Mouse (Mus musculus) CD4-positive, CD25-positive, alpha-beta regulatory T cell, adult 4 months (primary cell): ENCODE results near the gene 6030468B19Rik. TPM values are rescaled to one million over a fixed set of nuclear protein-coding genes. Genes with fewer than 3 reads are reported as not detected.
"Not testable (repeated sequence)": the region's sequence is repeated elsewhere in the genome, so short reads cannot be mapped to it uniquely, and the experiment has no call there.

ENCODE experiments used
- ATAC-seq: one replicate; pipeline ENCODE4 v1.8.0; 2017
- polyA plus RNA-seq, 2 experiments: library from polyadenylated mRNA; unstranded; fragments of 100-300 nt; shearing (Covaris generic); gene quantifications; one replicate each; pipeline ENCODE4 v1.2.1; 2017

The 6030468B19Rik gene
- polyA plus RNA-seq, 2 experiments from 2014 or later, result 1.0 TPM; not detected in 1

DNA sequence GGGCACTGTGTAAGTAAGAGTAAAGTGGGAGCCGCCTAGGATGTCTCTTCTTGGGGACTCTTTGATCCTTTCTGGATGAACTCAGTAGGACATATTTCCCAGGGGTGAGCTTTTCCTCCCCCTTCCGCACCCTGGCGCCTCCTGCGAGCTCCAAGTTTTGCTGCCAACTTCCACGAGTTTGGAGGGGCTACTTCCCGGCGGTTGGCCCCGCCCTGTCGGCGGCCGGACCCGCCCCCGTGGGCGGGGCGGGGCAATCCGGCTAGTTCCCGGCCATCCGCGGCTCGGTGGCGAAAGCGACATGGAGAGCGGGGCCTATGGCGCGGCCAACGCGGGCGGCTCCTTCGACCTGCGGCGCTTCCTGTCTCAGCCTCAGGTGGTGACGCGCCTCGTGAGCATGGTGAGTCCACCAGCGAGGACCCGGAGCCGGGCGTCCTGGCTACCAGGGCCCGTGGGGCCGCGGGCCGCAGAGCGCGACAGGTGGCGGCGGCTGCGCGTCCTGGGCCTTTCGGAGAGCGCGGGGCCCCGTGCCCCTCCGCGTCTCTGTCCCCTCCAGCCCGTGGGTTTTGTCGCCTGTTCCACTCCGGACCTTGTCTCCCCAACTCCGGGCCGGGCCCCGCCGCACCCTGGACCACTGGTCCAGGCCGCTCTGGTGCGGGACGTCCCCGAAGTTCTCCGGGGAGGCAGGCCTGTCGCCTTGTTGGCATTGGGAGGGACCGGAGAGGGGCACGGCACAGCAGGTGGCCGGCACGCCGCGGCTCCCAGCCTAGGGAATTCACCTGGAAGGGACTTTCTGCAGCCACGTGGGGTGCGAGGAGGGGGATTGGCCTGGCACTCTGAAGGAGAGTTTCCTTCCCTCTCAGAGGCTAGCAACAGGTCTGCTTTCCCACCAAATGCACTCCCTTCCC is 12.2 kb downstream of the 6030468B19Rik start, which contains the start of the genes Gm20708 and Syngr2:
Gene Gm20708 (plus strand): TSS at position 262 of the 905 bp plus-strand sequence.
Gene Syngr2 (plus strand): TSS at position 262 of the 905 bp plus-strand sequence.
- ATAC-seq, result peak; percentile 57

DNA sequence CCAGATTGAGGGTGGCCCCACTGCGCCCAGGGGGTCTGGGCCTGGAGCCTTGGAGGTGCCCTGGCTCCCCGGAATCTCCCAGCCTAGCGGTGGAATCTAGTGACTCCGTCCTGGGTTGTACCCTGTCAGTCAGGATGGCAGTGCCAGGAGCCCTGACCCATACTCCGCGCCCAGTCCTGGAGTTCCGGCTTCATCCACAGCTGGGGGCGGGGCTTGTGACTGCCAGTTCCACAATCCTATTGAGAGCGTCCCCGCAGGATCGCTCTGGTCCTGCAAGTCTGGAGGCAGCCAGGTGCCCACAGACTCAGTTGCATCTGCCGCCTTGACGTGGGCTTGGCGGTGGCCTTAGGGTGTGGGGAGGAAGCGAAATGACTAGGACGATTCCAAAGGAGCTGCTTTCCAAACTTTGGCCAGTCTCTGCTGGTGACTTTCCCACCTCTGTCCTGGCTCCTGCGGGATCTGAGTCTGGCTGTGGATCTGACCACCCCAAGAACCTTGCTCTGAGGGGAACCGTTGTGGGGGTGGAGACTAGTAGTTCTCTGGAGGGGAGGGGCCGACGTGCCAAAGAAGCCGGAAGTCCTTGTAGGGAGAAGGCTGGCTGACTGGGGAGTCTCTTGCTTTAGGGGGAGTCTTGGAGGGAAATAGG is 13.1 kb downstream of the 6030468B19Rik start:
- ATAC-seq, result peak; percentile 79

DNA sequence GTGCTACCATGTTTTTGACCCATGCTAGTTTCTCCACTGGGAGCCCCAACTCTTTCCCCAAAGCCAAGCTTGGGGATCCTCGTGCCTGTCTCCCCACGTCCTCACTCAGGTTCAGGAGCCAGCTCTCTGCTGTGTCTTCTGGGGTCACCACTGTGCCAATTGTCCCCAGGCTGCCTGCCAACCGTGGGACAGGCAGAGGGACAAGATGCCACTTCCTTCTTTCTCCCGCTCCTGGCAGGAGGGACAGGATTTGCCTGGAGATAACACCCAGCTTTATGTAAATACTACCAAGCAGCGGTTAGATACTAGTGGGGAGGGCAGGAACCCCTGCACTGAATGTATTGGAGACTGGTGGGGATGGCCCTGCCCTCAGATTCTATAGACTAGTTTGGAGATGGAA is 16.4 kb downstream of the 6030468B19Rik start:
- no peak for ATAC-seq

- ATAC-seq, result no peak
Observed at GRCm38 (mm10) chr11:117814704-117815366, 17.4 kb downstream of the 6030468B19Rik start.

DNA sequence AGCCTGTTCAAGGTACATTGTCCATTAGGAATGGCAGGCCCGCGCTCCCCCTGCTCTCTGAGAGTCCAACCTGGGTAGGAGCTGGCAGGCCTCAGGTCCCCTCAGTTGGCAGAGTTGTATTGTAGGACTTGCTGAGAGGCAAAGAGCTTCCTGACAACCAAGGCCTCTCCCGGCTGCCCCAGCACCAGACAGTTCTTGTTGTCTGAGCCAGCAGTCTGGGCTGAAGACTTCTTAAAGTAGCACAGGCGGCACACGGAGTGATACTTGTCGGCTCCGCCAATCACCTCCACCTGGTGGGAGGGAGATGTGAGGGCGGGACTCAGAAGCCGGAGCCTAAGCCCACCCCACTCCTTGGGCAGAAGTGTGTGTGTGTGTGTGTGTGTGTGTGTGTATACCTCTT is 18.4 kb downstream of the 6030468B19Rik start:
- not testable (repeated sequence) for ATAC-seq

- peak; percentile 41 for ATAC-seq
Observed at GRCm38 (mm10) chr11:117816389-117816996, 19.0 kb downstream of the 6030468B19Rik start.

DNA sequence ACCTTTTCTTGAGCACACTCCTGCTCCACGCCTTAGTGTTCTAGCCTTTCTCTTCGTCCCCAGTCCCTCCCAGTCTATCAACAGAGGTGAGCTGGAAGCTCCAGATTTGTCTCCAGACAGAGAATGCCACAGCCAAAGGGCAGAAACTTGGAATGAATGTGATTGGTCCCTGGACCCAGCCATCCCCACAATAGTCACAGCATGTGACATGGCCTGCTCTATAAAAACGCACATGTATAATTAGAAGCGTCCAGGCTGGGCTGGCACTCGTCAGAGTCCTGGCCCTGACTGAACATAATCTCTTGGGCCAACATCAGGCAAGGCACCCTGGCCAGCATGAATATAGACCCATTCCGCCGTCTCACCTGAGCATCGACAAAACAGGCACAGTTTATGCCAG is 21.6 kb downstream of the 6030468B19Rik start:
- ATAC-seq, result no peak

DNA sequence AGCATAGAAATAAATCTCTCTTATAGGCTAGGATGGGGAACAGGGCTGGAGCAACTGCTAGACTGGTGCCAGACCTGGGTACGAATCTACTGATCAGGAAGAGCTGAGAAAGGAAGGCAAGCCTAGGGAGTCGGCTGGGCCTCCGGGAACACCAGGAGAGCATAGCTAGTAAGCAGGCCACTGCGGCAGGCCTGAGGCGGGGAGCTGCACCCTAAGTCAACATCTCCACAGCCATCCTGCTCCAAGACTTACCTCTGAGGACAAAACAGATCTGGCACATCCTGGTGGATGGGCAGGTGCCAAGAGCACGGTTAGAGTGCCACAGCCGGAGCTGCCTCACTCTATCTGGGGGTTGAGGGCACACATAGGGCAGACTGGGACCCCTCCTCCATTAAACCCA is 22.7 kb downstream of the 6030468B19Rik start:
- no peak for ATAC-seq

GRCm38 (mm10) chr11:117821868-117822267 is 24.4 kb downstream of the 6030468B19Rik start:
- no peak for ATAC-seq

DNA sequence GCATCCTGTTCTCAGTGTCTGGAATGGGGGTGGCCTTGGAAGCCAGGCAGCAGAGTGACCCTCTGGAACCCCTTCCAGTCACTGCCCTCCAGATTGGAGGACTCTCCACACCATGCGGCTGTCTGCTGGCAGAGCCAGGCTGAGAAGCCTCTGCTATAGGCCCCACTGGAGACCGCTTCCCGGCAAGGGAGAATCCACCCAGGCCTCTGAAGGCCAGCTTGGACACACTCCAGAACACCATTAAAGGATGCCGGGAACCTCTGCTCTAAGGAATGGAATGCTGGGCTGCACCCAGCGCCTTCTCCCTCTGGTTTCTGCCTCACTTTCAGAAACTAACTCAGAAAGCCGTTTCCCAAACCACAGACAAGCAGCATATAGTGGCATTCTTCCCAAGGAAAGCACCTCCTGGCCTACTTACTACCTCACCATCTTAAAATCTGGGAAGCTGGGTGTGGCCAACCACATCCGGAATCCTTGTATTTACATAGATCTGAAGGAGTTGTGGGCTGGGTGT is 25.3 kb downstream of the 6030468B19Rik start:
- ATAC-seq, result no peak

GRCm38 (mm10) chr11:117823411-117823810 is 26.0 kb downstream of the 6030468B19Rik start:
- no peak for ATAC-seq

DNA sequence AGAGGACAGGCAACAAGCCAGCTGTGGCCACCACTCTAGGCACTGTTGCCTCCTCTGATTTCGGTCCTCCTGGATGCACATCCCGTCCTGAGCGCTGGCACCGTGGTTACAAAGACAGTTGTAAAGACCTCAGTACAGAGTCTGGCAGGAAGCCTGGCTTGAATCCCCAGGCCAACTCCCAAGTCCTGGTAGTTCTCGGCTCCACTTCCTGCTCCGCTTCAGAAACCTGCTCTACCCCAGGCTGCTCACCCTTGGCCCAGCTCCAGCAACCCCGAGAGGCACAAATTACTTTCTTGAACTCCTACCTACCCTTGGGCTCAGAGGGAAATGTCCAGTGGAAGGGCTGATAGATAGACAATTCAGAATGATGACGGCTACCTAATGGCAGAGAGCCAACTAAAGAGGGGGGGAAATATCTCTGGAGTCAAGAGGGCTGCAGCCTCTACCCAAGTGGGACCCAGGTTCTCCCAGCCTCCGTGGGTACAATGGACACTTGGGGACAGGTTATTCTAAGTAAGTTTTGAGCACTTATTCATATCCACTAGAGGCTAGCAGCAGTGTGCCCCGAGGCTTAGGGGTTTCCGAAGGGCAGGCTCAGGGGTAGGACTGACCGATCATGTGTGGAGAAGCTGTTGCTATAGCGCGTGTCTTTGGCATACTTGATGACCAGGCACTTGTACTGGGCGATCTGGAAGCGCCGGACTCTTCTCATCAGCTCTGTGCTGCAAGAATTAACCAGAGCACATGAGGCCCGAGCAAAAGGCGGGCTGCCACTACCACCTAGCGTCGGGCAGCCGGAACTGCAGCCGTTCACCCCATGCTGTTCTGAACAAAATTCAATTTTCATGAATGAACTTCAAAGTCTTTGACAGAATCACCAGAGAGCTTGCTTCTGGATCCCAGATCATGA is 26.9 kb downstream of the 6030468B19Rik start:
- ATAC-seq, result peak; percentile 46

GRCm38 (mm10) chr11:117825333-117826101 is 28.1 kb downstream of the 6030468B19Rik start, which contains the start of the genes Afmid and Tk1:
TSS of gene Afmid (plus strand) at chr11:117825924.
TSS of gene Tk1 (minus strand) at chr11:117826092.
- ATAC-seq, result peak; percentile 22

DNA sequence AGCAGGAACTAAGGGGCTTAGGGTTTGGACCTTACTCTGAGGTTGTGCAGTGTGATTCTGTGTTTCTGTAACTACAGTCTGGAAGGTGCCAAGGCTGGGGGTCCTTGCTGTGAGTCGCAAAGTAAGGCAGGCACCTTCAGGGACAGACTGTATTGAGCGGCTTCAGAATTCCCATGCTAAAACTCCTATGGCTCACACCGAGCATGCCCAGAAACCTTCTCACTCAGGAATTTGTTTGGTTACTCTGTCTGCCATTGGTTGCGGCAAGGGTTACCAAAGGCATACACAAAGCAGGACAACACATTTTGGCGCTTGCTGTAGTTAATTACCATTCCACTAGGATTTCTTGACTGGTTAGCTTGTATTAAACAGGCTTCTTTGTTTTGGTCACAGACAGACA is 28.7 kb downstream of the 6030468B19Rik start:
- ATAC-seq, result no peak

- no peak for ATAC-seq
Observed at GRCm38 (mm10) chr11:117826916-117827315, 29.5 kb downstream of the 6030468B19Rik start.

GRCm38 (mm10) chr11:117827386-117827785 is 29.9 kb downstream of the 6030468B19Rik start:
- ATAC-seq, result no peak

DNA sequence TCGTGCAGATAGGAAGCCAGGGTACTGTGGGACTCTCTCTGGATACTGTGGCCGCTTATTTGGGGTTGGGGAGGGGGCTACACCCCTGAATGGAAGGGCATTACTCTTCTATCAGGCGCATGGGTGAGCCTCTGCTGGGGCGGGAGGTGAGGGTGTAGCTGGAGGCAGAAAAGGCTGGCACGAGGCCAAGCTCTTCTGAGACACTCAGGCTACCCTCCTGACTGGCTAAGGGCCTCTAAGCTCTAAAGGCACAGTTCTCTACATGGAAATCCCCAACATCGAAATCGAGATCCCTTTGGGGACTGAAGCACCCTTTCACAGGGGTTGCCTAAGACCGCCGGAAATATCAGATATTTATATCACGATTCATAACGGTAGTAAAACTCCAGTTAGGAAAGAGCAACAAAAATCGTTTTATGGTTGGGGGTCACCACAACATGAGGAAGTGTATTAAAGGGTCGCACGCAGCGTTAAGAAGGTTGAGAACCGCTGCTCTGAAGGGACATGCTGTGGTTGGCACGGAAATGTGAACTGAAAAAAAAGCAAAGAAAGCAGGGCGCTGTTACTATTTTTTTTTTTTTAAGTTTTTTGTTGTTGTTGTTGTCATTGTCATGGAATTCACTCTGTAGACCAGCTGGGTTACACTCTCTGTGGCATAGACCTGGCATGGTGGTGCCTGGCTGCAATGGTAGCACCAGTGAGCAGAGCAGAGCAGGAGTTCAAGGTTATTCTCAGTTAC is 30.9 kb downstream of the 6030468B19Rik start:
- peak; percentile 55 for ATAC-seq

DNA sequence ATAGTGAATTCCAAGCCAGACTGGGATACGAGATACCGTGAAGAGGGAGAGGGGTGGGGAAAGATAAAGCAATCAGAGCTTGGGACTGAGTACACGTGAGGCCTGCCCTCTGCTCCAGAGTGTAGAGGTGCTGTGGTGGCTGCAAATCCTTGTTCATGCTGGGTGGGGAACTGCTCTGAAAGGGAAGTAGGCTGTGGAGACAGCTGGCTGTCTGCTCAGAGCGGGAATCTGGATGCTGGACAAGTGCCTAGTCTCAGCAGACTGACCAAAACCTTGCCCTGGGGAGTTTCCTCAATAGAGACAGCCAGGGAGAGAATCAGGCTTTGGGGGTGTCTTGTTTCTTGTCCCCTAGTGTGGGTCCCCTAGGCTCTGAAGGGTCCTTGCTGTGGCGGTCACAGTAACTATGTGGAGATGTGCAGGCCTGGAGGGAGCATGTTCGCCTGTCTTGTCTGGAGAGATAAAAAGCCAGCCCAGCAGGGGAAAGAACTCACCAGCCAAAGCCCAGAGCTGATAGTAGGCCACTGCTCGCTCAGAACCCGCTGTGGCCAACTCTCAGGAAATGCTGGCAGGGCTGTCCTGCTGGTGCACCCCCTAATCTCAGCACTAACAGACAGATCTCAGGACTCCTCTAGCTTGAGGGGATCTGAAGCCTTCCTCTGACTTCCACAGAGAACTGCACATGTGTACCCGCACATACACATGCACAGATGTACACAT is 31.6 kb downstream of the 6030468B19Rik start:
- ATAC-seq, result no peak
